Mouse (Mus musculus): ENCODE results near the gene Fam89a. TPM values are rescaled to one million over a fixed set of nuclear protein-coding genes. Genes with fewer than 3 reads are reported as not detected.

Gene Fam89a
- polyA plus RNA-seq, 1 experiment, result 1.5 TPM

DNA sequence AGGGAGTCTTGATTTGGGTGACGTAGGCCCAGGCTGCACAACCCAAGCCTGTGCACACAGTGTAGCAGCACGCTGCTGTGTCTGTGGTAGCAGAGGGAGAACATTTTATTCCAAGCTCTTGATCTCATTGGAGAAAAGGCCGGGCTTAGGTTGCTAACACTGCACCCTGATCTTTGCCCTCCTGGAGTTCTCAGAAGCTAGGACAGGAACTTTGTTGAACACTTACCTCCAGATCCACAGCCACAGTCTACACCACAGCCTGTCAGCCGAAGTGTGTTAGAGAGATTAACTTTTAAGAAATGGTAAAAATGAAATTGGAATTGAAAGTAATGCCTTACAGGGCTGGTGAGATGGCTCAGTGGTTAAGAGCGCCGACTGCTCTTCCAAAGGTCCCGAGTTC, 27.3 kb downstream of the Fam89a start:
- peaks cover 30% of the 10 kb centered on the region for H3K79me3 ChIP-seq (ENCODE audit: low read depth)
- peaks cover 39% of the 10 kb centered on the region for H3K36me3 ChIP-seq (ENCODE audit: control insufficient read depth, insufficient read depth)
- no peaks in the 10 kb centered on the region for H3K27me3 ChIP-seq (ENCODE audit: control insufficient read depth, insufficient read depth, insufficient read length)
- TF ChIP-seq MYOG (IDR thresholded peaks at IDR 0.05; ENCODE audit: control insufficient read depth, extremely low read depth, insufficient read length), result no peak
- TF ChIP-seq FOSL1 (IDR thresholded peaks at IDR 0.05; ENCODE audit: insufficient read depth, low read length, poor library complexity, severe bottlenecking), result no peak
- TF ChIP-seq CTCF (IDR thresholded peaks at IDR 0.05; ENCODE audit: control insufficient read depth, insufficient read depth, insufficient read length), result no peak
- no peak for TF ChIP-seq MAX (IDR thresholded peaks at IDR 0.05)
- TF ChIP-seq CEBPB (IDR thresholded peaks at IDR 0.05; ENCODE audit: low read depth), result no peak
- no peak for TF ChIP-seq MYOD1 (IDR thresholded peaks at IDR 0.05; ENCODE audit: control insufficient read depth, insufficient read length, low read depth)
- no peak for TF ChIP-seq USF1 (IDR thresholded peaks at IDR 0.05; ENCODE audit: low read depth)
- H3ac ChIP-seq (ENCODE audit: control insufficient read depth, insufficient read length, low read depth), result no peak overlapping the region
- H3K4me3 ChIP-seq (ENCODE audit: insufficient read depth, poor library complexity, severe bottlenecking), result no peak overlapping the region
- peaks cover 53% of the 10 kb centered on the region for H3K79me2 ChIP-seq (ENCODE audit: control insufficient read depth, insufficient read depth)

DNA sequence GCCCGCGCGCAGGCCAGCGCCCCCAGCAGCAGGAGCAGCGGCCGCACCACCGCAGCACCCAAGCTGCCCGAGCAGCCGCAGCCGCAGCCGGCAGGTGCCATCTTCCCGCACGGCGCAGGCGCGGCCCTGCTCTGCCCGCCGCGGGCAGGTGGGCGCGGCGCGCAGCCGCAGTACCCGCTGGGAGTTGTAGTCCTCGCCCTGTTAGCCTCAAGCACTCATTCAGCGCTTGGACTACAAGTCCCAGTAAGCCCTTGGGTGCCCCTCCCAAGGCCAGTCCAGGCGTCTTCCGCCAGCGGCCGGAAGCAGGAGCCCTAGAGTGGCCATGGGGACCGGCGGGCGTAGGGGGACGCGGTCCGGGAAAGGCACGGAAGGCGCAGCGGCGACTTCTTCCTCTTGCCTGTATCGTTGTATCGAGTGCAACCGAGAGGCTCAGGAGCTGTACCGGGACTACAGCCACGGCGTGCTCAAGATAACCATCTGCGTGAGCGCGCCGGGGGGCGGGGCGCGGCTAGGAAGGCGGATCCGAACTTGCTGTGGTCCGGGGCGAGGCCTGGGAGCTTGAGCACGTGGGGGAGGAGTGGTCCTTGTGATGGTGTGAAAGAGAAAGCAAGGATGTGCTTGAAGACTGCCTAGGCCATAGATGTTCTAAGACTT, 29.6 kb downstream of the Fam89a start, which contains the start of the genes Ttc13 and Arv1:
Ttc13 (minus strand) TSS at position 122 of the 654 bp plus-strand sequence.
Arv1 (plus strand) TSS at position 278 of the 654 bp plus-strand sequence.
- no peak for TF ChIP-seq CEBPB (IDR thresholded peaks at IDR 0.05; ENCODE audit: low read depth)
- peak; percentile 70 for TF ChIP-seq USF1 (IDR thresholded peaks at IDR 0.05; ENCODE audit: low read depth)
- TF ChIP-seq FOSL1 (IDR thresholded peaks at IDR 0.05; ENCODE audit: insufficient read depth, low read length, poor library complexity, severe bottlenecking), result no peak
- peak; percentile 97 for TF ChIP-seq MAX (IDR thresholded peaks at IDR 0.05)
- no peak for TF ChIP-seq CTCF (IDR thresholded peaks at IDR 0.05; ENCODE audit: control insufficient read depth, insufficient read depth, insufficient read length)

DNA sequence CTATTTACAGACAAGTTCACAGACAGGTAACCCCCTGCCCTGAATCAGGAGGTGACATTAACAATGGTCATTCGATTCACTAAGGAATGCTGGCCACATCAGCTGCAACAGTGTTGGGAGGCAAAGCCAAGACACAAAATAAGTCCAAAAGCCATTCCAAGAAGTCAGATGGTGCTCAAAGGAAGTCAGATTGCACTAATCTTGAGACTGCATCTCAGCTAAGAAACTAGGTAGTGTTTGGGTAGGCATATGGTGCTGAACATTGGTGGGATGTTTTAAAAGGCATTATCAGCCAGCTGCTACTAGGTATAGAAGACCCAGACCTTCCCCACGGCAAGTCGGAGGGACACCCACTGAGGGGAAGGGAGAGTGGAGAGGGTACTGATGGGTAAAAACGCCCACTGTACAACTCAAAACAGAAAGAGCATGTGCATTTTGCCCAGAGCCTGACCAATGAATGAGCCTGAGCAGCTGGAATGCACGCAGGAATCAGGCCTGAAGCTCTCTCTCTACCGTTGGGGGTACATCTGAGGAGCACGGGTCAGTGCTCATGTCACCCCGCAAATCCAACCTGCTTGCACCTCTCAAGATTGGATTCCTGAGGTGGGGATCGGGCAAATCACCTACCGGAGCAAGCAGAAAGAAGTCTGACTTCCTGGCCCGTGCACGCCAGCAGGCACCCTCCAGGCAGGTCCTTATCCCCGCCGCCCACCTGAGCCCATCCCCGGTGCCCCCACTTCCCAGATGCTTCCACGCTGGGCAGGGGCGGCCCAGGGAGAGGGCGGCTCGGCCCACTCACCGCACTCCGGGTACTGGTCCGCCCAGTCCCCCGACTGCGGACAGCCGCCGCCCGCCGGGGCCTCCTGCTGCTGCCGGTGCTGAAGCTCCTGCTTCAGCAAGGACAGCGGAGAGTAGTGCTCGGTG, 30.4 kb downstream of the Fam89a start:
- Histone ChIP-seq H3K4me3 (ENCODE audit: insufficient read depth, poor library complexity, severe bottlenecking) (peak overlapping the region; percentile 78), H3K27me3 (ENCODE audit: control insufficient read depth, insufficient read depth, insufficient read length) (no peaks in the 10 kb centered on the region), H3K79me2 (ENCODE audit: control insufficient read depth, insufficient read depth) (peaks cover 54% of the 10 kb centered on the region), H3K36me3 (ENCODE audit: control insufficient read depth, insufficient read depth) (peaks cover 15% of the 10 kb centered on the region), H3K79me3 (ENCODE audit: low read depth) (peaks cover 30% of the 10 kb centered on the region), H3ac (ENCODE audit: control insufficient read depth, insufficient read length, low read depth) (peak overlapping the region; percentile 86)
- no peak for TF ChIP-seq USF1 (IDR thresholded peaks at IDR 0.05; ENCODE audit: low read depth)
- TF ChIP-seq MYOD1 (IDR thresholded peaks at IDR 0.05; ENCODE audit: control insufficient read depth, insufficient read length, low read depth), result no peak
- no peak for TF ChIP-seq CEBPB (IDR thresholded peaks at IDR 0.05; ENCODE audit: low read depth)
- TF ChIP-seq MYOG (IDR thresholded peaks at IDR 0.05; ENCODE audit: control insufficient read depth, extremely low read depth, insufficient read length), result no peak
- no peak for TF ChIP-seq CTCF (IDR thresholded peaks at IDR 0.05; ENCODE audit: control insufficient read depth, insufficient read depth, insufficient read length)
- no peak for TF ChIP-seq FOSL1 (IDR thresholded peaks at IDR 0.05; ENCODE audit: insufficient read depth, low read length, poor library complexity, severe bottlenecking)
- TF ChIP-seq MAX (IDR thresholded peaks at IDR 0.05), result no peak

More for the DNA sequence above, 29.6 kb downstream of the Fam89a start, which contains the start of the genes Ttc13 and Arv1:
- Histone ChIP-seq H3ac (ENCODE audit: control insufficient read depth, insufficient read length, low read depth) (peak within 1 kb of the TSS; percentile 86), H3K4me3 (ENCODE audit: insufficient read depth, poor library complexity, severe bottlenecking) (peak within 1 kb of the TSS; percentile 78), H3K27me3 (ENCODE audit: control insufficient read depth, insufficient read depth, insufficient read length) (no peaks in the 10 kb centered on the region), H3K36me3 (ENCODE audit: control insufficient read depth, insufficient read depth) (peaks cover 21% of the 10 kb centered on the region), H3K79me2 (ENCODE audit: control insufficient read depth, insufficient read depth) (peaks cover 54% of the 10 kb centered on the region), H3K79me3 (ENCODE audit: low read depth) (peaks cover 30% of the 10 kb centered on the region)

DNA sequence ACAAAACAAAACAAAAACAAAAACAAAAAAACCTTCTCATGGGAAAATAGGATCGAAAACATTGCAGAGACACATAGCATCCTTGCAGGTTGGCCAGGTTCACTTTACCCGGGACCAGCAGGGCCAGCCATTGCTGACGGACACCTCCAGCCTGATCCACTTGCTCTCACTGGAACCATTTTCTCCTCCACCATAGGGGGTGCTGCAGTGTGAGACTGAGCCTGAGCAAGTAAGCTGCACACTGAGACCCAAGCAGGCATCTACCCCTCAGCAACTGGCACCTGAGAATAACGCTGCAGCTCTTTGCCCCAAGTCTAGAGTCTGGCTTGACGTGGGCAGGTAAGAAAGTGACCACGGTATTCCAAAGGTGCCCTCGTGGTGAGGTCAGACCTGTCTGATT, 31.5 kb downstream of the Fam89a start:
- H3ac ChIP-seq (ENCODE audit: control insufficient read depth, insufficient read length, low read depth), result no peak overlapping the region
- no peak for TF ChIP-seq MAX (IDR thresholded peaks at IDR 0.05)
- TF ChIP-seq CEBPB (IDR thresholded peaks at IDR 0.05; ENCODE audit: low read depth), result no peak
- TF ChIP-seq USF1 (IDR thresholded peaks at IDR 0.05; ENCODE audit: low read depth), result no peak
- no peak for TF ChIP-seq MYOG (IDR thresholded peaks at IDR 0.05; ENCODE audit: control insufficient read depth, extremely low read depth, insufficient read length)
- no peak for TF ChIP-seq FOSL1 (IDR thresholded peaks at IDR 0.05; ENCODE audit: insufficient read depth, low read length, poor library complexity, severe bottlenecking)
- no peak for TF ChIP-seq MYOD1 (IDR thresholded peaks at IDR 0.05; ENCODE audit: control insufficient read depth, insufficient read length, low read depth)
- no peak for TF ChIP-seq CTCF (IDR thresholded peaks at IDR 0.05; ENCODE audit: control insufficient read depth, insufficient read depth, insufficient read length)
- peaks cover 7% of the 10 kb centered on the region for H3K36me3 ChIP-seq (ENCODE audit: control insufficient read depth, insufficient read depth)
- peaks cover 32% of the 10 kb centered on the region for H3K79me3 ChIP-seq (ENCODE audit: low read depth)
- H3K79me2 ChIP-seq (ENCODE audit: control insufficient read depth, insufficient read depth), result peaks cover 54% of the 10 kb centered on the region
- H3K27me3 ChIP-seq (ENCODE audit: control insufficient read depth, insufficient read depth, insufficient read length), result no peaks in the 10 kb centered on the region
- no peak overlapping the region for H3K4me3 ChIP-seq (ENCODE audit: insufficient read depth, poor library complexity, severe bottlenecking)

DNA sequence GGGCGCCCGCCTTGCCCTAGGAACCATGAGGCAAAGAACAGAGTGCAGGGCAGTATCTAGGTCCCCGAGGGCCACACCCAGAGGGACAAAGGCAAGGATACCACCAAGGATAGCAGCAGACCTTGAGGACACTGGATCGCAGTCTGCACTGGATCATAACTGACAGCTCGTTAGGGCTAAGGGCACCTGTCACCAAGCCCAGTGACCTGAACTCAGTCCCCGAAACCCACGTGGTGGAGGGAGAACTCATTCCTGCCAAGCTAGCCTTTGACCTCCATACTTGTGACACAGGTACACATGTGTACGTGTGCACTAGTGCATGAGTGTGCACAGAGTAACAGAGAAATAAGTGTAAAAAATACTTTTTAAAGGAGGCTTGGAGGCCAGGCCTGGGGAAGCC, 35.9 kb downstream of the Fam89a start:
- Histone ChIP-seq H3ac (ENCODE audit: control insufficient read depth, insufficient read length, low read depth) (no peak overlapping the region), H3K36me3 (ENCODE audit: control insufficient read depth, insufficient read depth) (peaks cover 27% of the 10 kb centered on the region), H3K79me3 (ENCODE audit: low read depth) (peaks cover 8% of the 10 kb centered on the region), H3K27me3 (ENCODE audit: control insufficient read depth, insufficient read depth, insufficient read length) (no peaks in the 10 kb centered on the region), H3K79me2 (ENCODE audit: control insufficient read depth, insufficient read depth) (peaks cover 16% of the 10 kb centered on the region), H3K4me3 (ENCODE audit: insufficient read depth, poor library complexity, severe bottlenecking) (no peak overlapping the region)
- TF ChIP-seq MAX (IDR thresholded peaks at IDR 0.05) (no peak), CTCF (IDR thresholded peaks at IDR 0.05; ENCODE audit: control insufficient read depth, insufficient read depth, insufficient read length) (no peak), USF1 (IDR thresholded peaks at IDR 0.05; ENCODE audit: low read depth) (no peak), FOSL1 (IDR thresholded peaks at IDR 0.05; ENCODE audit: insufficient read depth, low read length, poor library complexity, severe bottlenecking) (no peak), MYOG (IDR thresholded peaks at IDR 0.05; ENCODE audit: control insufficient read depth, extremely low read depth, insufficient read length) (no peak), MYOD1 (IDR thresholded peaks at IDR 0.05; ENCODE audit: control insufficient read depth, insufficient read length, low read depth) (no peak), CEBPB (IDR thresholded peaks at IDR 0.05; ENCODE audit: low read depth) (no peak)

All from C2C12 (cell line).